Mouse (Mus musculus) kidney, adult 9 months (tissue): ENCODE measurements around the gene Aig1.

Experiments used
- DNase-seq: peaks from one replicate; pipeline ENCODE4 v3.0.0; 2022

Gene Aig1

DNA sequence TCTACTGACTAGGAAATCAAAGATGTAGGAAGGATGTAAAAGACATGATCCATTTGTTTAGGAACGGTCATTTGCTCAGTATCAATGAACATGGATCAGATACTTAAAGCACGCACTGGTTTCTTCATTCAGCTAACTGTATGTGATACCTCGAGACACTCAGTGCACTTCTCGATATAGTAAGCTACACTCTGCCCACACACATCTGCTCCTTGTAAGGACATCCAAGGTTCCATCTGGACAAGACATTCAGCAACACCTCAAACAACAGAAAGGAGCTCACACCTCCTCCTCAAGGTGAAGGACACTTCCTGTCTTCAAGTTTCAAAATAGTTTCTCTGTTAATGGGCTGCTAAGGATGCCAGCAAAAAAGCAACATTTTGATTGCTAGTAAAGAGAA, 23.9 kb downstream of the Aig1 start:
- DNase-seq, result no peak

DNA sequence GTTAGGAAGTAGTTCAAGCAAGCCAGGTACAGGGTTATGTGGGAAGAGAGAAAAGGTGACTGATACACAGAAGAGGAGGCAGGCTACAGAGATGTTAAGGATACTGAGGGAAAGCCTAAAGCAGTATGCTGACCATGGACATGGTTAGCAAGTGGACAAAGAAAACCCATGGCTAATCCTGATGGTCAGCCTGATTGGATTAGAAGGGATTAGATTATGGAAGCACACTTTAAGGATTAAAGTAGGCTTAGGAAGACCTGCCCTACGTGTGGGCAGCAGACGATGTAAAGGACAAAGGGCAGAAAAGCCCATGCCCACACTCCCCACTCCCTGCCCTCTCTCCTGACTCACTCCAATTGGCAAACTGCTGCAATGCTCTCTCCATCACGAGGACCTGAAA, 25.0 kb downstream of the Aig1 start:
- DNase-seq, result no peak

DNA sequence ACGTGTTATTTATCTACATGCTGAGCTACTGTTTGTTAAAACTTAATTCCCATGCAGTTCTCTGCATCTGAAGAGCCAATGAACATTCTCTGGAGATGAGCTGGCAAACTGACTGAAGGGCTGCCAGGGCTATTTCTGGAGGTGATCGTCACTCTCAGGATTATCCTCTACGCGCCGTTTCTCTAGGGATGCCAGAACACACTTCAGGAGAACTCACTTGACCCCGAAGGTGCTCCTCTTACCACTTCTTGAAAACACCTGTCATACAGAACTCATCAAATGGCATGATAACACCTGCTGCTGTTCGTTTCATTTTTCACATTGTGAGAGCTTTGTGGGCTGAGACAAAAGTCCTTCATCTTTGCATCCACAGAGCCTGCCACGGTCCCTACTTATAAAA, 25.9 kb downstream of the Aig1 start:
- no peak for DNase-seq

DNA sequence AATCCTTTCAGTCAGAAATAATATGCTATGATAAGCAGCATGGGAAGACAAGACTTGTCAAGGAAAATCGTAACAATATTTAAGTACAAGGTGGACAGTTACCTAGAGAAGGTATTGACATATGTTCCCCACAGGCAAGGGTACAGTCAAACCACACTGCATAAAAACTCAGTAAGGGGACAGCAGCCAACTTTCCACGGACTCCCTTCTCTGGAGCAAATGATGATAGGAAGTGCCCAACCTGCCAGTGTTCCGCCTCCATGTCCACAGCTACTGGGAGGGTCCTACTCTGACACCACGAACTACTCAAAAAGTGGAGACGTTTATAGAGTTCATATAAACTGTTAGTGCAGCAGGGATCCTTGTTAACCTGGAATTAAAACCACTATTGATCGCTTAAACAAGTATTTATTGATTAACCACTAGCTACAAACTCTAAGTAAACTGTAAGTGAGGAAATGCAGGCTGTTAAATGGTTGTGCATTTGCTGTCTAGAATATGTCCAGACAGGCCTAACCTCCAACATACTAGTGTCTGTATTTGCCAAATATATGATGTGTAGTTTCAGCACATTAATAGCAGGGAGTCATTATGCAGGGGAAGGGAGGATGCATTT, 30.2 kb downstream of the Aig1 start:
- no peak for DNase-seq

DNA sequence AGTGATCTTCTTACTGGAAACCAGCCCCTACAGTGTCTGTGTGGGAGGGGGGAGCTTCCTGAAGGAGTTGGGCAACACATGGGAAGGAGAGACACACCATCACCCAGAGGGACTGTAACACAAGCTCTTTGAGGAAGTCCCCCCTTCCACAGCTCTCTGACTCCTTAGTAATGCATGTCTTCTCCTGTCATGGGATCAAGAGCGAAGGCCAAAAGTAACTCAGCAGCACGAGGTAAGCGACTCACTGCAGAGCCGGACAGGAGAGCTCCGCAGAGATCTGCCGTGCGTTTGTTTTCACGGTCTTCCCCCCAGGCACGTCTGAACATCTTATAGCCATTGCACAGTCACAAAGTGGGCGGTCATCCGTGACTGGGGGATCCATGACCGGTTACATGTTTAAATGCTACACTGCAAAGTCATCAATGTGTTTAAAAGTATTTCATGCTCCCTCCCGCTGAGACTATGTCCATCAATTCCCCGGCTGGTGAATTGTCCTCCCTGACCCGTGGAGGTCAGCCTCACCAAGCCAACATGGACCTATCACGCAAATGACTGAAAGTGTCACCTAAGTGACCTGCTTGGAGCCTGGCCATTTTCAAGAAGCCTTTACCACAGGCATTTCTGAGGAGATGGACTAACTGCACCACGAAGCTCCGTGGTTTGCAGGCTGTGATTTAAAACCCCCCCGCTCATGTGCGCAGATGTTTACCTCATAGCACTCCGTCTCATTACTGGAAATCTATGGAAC, 30.9 kb downstream of the Aig1 start:
- DNase-seq, result no peak

DNA sequence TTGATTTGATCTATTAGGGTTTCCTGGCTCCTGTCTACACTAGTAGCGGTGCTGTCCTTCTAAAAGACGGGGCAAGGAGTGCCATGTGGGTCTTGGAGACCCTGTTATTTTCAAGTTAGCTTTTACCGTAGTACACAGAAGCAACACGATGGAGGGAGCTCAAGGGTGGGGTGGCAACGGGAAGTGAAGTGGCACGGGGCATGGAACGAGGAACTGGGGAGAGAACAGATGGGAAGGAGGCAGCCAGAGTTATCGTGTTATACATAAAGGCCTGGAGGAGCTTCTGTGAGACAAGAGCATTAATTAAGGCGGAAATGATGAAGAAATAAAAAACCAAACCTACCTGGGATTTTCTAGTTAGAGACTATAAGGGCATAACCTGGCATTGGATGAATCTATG, 31.8 kb downstream of the Aig1 start:
- DNase-seq, result no peak

DNA sequence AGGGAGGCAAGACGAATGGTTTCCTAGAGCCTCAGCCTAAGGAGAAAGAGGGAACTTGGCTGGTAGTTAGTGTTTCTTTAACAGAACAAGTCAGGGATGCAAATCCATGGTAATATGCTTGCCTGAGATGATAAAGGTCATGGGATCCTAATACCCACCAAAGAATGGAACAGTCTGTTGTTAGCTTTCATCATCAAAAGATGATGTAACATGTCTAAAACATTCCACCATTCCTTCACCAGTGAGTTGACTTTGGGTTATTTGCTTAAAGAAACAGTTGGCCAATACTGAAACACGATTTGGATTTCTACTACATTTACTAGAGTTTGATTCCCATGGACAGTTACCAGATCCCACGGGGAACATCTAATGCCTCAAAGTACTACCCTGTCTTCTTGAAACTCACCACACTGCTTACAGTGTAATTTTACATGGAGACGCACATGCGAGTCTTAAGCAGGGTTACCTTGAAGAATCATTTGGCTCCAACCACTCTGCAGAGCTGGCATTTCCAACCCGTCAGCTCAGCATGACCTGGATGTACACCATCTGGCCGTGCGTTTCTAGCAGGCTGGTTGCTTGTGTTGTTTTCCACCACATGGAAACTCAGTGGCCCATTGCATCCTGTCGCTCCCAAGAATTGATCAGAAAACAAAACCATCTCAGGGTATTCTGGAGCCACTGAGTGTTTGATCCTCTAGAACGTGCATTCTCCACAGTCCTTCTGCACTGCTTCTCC, 32.9 kb downstream of the Aig1 start:
- no peak for DNase-seq

DNA sequence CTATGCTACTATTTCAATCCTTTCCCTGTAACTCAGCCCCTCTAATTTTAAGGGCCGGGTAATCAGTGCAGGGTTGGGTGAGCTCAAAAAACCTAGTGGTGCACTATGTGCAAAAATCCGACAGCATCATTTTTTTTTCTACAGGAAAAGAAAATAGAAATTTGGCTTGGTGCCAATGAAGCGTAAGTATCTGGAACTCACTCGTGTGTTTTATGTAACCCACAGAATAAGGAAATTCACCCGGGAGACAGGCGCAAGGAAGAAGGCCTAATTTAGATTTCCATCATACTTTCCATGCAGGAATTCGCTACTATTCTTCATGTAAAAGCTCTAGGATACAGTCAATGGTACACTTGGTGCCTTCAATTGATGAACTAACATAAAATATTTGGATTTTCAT, 34.7 kb downstream of the Aig1 start:
- DNase-seq, result peak; percentile 9

DNA sequence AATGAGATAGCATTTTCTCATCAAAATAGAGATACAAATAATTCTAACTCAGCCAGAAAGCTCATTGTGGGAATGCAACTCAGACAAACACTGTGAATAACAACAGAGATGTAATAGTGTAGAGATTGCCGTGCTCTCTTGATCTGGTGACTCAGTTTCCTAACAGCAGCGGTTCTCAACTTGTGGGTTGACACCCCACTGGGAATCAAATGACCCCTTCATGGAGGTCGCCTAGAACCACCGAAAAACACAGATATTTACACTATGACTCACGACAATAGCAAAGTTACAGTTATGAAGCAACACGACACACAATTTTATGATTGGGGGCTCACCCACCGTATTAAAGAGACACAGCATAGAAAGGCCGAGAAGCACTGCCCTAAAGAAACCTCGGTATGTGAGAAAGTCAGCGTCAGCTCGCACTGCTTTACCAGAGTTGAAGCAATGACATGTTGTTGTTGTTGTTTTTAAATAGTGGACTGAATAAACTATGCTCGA, 35.7 kb downstream of the Aig1 start:
- no peak for DNase-seq

DNA sequence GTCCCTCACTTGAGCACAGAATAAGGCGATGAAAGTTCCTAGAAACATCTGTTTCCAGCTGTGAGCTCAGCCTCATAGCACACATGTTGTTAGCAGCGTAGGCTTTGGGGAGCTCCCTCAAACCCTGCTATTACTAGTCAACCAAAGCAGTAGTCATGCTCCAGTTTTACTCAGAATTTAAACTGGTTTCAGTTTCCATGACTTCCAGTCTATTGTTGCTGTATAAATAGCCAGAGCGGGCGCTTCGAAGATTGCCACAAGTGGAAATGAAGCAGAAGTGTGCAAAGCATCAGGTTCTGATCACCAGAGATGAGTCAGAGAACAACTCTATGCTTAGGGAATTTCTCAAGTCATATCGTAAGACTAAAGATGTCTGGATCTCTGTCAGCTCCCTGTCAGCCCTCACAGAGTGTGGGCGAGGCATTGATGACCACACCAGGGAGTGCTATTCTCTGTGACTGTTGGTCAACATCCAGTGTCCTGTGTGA, 36.2 kb downstream of the Aig1 start:
- DNase-seq, result peak; percentile 6

DNA sequence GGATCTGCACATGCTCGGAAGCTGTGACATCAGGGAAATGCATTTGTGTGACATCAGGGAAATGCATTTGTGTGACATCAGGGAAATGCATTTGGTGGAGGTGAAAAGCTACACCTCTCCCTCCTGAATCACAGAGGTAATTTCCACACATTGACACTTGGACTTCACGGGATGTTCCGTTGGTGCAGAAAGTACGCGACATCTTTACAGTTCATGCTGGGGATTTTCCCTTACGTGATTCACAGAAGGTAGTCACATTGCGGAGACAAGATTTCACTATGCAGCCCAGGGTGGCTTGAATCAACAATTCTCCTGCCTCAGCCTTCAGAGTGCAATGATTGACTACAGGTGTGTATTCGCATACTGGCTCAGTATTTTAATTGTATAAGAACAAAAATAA, 41.6 kb downstream of the Aig1 start:
- DNase-seq, result no peak

DNA sequence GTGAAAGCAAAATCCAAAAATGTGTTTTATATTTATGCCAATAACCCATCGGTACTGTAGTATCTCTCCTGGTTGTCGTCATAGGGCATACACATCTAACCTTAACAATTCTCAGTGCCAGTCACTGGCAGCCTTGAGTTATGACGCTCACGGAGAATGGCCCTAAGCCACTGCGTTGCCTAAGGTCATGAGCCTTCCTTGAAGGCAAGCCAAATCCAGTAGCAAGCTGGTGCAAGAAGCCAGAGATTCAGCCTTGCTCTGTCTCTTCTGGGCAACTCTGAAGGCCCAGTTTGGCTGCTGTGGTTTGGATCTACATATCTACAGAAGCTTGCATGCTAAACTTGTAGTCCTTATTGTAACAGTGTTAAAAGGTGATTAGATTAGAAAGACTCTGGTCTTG, 55.2 kb downstream of the Aig1 start:
- DNase-seq, result no peak

DNA sequence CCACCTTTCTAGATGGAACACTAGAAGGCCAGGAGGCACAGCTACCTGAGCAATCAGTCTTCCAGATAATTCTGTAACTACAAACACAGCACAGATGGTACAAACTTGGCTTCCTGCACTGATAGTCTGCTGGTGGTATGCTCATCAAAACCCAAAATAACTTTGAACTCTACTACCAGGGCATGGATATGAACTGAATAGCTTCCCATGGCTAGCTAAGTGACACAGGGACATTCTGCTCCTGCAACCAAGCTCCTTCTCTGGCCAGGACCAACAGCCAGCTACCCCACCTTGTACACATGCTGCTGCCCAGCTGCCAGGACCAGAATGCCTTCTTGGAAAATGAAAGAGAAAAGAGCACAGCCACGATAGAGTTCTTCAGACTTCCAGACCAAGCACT, 60.5 kb downstream of the Aig1 start:
- no peak for DNase-seq

DNA sequence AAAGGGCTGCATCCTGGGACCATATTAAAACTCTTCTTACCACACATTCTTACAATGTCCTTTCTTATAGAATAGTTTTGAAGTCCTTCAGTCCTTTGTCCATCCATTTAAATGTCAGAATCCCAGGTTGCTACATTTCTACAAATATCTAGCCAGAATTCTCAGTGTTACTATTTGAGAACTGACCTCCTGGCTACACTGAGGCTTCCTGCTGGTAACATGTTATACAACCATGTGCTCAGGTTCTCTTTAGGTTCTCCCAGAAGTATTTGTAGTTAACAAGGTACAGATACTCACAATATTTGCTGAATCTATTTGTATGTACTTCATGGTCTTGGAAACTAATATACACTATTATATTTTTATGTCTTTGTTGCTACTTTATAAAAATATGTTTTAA, 62.0 kb downstream of the Aig1 start:
- DNase-seq, result no peak

DNA sequence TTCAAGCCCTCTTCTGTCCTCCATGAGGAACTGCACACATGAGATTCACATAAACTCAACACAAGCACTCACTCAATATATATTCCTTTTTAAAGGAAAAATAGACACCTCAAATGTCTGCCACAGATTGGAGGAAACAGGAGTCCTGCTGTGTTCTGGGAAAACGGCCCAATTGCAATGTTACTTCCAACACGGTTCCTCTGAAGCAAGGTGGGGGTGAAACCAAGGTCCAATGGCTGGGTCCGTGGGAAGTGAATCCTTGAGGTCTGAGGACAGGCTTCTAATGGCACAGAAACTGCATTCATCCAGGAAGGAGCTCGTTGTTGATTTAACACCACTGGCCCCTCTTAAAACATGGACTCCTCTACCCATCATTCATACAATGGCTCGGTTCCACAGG, 67.5 kb downstream of the Aig1 start:
- no peak for DNase-seq

DNA sequence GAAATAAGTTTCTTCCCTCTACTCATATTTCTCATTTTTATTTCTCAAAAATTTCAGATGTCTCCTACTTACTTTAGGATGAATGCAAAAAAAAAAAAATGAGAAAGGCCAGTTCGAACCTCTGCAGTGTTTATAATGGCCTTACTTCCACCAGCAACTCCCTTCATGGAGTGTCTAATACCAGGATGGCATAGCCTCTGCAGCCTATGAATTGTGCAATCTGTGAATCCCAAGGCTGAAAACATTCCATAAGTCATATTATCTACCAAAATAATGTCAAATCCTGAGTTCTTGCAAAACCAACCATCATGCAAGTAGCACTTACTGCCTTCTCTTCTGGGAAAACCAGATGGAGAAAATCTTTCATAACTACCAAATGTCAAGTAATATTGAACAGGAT, 75.3 kb downstream of the Aig1 start:
- DNase-seq, result no peak

DNA sequence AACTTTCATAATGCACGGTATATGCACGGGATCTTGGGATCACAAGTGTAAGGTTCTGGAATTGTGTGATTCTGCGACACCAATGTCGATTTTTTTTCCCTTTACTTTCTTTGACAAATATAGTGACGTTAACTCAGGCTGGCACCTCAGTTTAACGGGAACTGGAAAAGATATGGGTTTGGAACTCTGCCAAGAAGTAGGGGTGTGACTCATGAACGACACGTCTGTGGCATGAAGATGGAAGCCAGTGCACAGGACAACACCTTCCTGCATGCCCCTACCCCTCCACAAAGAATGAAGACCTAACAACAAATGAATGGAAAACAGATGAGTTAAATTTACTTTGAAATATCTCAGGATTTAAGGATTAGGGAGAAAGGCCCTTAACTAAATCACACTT, 76.0 kb downstream of the Aig1 start:
- no peak for DNase-seq

DNA sequence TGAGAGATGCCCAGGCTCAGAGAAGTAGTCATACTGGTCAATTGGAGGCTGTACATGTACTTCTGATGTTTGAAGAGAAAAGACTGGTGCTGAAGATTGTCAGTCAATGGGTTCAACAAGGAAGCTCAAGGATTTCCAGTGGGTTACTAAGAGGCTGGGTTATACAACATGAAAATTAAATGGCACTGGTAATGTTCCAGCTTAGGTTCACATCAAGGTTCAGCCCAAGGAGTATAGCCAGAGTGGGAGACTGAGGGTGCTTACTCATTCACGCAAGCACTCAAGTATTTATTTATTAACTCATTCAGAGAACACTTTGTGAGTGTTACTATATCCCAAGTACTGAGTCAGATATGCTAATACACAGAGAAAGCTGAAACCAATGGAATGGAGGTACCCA, 79.2 kb downstream of the Aig1 start:
- no peak for DNase-seq

DNA sequence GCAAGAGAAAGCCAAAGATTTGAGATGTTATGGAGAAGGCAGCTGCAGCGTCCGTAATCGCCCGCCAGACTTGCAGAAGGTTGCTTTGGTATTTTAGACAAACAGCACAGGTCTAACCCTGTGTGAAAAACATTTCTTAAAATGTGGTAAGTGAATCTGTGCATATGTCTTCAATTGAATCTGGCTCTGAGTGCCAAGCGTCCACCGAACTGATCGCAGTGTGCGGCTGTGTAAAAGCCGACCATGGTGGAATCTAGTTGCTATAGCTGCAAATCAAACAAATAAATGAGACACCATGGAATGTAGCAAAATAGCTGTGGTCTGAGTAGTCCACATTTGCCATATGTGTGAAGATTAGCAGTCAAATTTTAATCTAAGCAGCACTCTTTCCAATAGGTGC, 80.7 kb downstream of the Aig1 start:
- no peak for DNase-seq

DNA sequence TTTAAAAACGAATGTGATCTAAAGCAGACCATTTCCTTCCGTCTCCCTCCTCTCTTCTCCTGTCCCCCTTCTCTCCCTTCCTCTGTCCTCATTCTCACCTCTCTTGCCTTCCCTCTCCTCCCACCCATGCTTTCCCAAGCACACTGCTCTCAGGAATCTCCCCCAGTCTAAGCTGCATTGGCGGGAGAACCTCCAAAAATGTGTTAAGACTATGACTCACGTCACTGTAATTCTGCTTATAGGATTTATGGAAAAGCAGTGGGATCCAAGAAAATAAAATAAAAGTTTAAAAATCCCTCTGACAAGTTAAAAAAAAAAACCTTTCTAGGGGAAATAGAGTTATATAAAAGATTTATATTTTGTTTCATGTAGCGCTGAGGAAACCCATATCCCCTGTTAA, 86.0 kb downstream of the Aig1 start:
- DNase-seq, result no peak

DNA sequence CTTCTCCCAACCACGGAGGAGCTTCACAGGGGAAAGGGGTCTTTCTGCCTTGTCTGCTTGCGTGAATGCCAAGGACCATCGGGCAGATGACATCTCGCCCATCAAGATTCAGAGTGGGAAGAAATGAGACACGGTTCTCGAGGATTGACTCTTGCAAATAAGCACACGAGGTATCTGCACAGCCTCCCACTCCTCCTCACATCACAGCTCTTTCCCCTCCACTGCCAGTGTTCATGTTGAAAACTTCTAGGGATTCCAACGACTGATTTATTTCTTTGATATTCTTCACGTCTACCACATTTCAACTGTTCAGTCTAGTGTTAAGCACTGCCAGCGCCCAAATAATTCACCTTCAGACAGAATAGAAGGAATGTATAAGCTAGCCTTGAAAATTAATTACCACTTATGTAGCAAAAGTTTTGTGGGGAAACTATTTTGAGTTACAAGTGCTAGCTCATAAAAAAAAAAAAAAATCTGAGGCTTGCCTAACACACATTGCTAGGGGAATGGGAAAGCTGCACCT, 86.5 kb downstream of the Aig1 start:
- DNase-seq, result no peak

DNA sequence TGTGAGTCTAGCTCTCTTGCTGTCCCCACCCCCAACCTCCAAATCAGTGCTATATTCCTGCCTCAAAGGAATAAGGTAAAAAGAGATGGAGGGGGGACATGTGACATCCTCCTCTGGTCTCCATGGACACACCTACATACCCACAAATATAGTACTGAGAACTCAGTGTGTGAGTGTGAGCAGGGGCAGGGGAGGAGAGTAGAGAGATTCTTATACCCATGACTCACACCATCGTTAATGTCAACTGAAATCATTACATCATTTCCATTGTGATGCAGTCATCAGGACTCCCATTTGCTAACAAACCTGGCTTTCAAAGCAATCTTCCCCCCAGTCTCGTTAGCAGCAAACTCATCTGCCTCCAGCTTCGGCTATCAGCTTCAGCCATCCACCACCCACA, 92.8 kb downstream of the Aig1 start:
- no peak for DNase-seq

DNA sequence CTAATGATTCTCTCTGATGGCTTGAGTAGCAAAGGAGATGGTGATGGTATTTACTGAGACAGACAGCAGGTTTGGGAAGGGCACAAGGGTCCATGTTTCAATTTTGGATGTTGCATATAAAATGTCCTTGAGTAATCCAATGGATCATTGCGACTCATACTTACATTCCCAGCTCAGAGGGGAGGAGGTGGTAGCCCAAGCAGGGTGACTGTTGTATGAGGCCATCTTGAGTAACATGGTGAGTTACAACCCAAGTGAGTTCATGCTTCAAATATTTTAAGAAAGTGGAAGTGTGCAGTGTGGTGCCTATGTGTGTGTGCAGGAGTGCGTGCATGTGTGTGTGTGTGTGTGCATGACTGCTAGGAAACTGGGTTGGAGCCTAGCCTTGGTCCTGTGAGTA, 93.4 kb downstream of the Aig1 start:
- no peak for DNase-seq

DNA sequence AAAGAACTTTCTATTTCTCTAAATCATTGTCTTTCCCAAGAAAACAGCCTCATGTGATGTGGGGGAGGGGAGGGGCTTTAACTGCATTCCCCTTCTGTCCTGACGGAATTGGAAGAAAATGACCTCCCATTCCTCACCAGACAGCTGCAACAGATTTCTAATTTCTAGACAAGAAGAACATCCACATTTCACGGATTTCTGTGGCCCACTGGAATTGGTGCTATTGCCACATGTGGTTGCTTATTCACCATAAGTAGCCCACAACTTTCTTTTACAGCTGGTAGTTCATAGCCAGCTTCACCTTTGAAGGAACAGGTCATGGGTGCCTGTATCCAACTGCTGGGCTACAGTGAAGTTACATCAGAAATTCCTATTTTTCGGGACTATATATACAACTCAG, 93.9 kb downstream of the Aig1 start:
- no peak for DNase-seq
